ENCODE assay signal across 1 mouse cellular context in genomic region chr2:180025861-180026200, GRCm38 (mm10).
TF ChIP-seq lines count a peak whose summit lies in the region.

No protein-coding gene starts in this region.

TF ChIP-seq in MEL, 35 proteins besides CTCF, POLR2A, EP300 and RAD21 (continued from another document):
- no peak for TF ChIP-seq UBTF (IDR thresholded peaks at IDR 0.05; ENCODE audit: borderline replicate concordance, insufficient read depth, low read depth, low read length)
- no peak for TF ChIP-seq TBP (IDR thresholded peaks at IDR 0.05; ENCODE audit: low read depth, low read length)
- no peak for TF ChIP-seq E2F4 (IDR thresholded peaks at IDR 0.05; ENCODE audit: borderline replicate concordance, low read depth, low read length)
